Mouse (Mus musculus): ENCODE data around the gene Rac1.
"Not testable (repeated sequence)": the region's sequence is repeated elsewhere in the genome, so short reads cannot be mapped to it uniquely, and the experiment has no call there.

The Rac1 gene

DNA sequence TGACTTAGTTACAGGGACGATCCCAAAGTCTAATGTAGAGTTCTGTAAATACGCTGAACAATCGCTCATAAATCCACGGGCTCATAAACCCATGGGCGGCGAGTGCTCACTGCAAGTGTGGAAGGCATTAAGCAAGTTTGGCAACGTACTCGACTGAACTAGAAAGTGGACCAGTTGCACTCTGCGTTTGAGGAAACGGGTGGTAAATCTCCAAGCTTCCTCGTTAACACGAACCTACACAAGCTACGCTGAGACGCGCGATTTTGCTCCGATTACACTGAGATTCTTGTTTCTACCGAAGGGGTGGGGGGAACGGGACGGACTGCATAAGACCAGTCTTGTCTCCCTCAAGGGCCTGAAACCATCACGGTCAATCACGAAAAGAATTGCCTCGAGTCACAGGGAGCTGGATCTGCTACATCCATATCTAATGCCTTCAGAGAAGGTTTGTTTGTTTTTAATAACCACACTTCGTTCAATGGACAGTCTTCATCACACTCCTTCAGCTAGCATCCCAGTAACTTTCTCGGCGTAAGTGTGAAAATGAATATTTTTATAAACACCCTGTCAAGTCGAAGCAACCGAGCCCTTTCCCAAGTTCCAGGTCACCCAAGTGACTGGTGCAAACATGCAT lies 1.0 kb downstream of the Rac1 start:
- DNase-seq (ENCODE audit: low spot score in 2 of 2) = no peak

- DNase-seq (ENCODE audit: low spot score in 2 of 2) = no peak
Measured at GRCm38 (mm10) chr5:143525454-143526225, 2.2 kb downstream of the Rac1 start.

DNA sequence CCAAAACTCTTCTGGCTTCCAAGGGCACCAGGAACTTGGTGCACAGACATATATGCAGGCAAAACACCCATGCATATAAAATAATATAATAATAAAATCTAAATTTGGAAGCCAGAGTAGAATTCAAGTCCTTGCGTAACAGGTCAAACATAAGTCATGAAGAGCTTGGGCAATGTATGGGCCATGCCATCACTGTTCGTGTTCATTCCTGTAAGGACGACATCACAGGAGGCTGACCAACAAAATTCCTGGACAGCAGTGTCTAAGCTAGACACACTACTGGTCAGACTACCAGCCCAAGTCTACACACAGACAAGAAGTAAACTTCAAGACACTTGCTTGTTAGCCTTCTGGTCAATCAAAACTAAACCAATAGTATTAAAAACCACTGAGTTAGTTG lies 5.0 kb downstream of the Rac1 start:
- no peak for DNase-seq (ENCODE audit: low spot score in 2 of 2)

- no peak for DNase-seq (ENCODE audit: low spot score in 2 of 2)
Measured at GRCm38 (mm10) chr5:143520415-143520814, 7.4 kb downstream of the Rac1 start.

GRCm38 (mm10) chr5:143518045-143518591 lies 9.7 kb downstream of the Rac1 start:
- DNase-seq (ENCODE audit: low spot score in 2 of 2) = no peak

DNA sequence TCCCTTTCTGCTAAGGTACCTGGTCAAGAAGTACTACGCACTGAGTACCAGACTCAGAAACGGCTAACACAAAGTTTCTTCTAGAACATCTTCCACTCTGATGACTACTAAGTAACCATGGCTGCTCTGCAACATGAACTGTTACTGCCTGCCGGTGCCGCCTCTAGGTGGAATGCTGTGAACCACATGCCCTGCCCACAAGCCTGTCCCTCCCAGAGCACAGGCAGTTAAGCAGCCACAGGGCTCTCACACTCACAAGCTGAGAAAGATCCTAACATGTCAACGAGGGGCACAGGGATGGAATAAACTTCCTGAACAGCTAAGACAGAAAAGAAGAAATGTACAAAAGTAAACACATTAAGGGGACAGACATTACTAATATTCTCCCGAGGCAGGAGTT lies 10.4 kb downstream of the Rac1 start:
- no peak for DNase-seq (ENCODE audit: low spot score in 2 of 2)

DNA sequence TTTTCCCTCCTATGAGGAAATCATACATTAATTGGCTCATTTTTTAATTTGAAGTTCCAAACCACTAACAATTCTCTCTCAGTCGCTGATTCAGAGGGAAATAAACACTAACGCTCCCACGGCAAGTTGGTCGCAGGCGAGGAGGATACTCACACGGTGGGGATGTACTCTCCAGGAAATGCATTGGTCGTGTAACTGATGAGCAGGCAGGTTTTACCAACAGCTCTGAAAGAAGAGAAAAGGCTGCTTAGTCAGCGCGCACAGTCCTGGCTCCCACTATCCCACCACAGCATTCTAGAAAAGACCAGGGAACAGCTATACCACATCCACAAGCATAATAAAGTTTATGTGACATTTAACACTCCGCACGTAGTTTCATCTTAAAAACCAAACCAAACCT lies 10.8 kb downstream of the Rac1 start:
- no peak for DNase-seq (ENCODE audit: low spot score in 2 of 2)

DNA sequence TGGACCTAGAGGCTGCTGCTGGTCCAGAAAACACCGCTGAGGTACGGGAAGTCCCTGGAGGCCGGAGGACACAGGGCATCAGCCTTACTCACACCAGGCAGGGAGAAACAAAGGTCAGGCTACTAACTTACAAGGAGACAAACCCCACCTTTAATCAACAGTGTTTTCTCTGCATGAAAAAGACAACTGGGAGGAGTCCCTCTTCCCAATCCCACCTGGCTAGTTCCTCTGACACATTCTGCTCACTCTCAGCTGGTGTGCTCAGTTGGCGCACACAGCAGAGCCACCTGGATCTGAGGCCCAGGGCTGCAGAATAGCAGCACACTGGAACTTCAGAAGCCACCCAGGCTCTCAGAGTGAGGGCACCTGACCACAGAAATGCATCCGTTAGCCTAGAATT lies 13.0 kb downstream of the Rac1 start:
- no peak for DNase-seq (ENCODE audit: low spot score in 2 of 2)

DNA sequence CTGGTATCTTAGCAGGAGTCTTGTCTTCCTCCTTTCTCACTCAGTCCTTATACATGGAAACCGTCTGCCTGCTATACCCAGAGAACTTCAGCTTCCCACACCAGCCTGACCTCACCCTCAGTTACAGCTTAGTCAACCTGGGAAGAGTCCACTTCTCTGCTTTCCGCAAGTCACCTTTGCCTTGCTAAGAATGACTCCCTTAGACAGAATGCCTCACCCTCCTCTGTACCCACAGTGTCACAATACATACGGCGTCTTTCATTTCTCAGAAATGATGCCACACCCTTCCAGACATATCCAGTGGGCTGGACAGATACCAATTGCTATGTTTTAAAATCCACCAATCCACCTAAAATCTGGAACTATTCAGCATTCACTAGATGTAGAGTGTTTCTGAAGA lies 15.5 kb downstream of the Rac1 start:
- no peak for DNase-seq (ENCODE audit: low spot score in 2 of 2)

- no peak for DNase-seq (ENCODE audit: low spot score in 2 of 2)
Measured at GRCm38 (mm10) chr5:143511577-143511976, 16.3 kb downstream of the Rac1 start.

- DNase-seq (ENCODE audit: low spot score in 2 of 2) = no peak
Measured at GRCm38 (mm10) chr5:143509737-143510136, 18.1 kb downstream of the Rac1 start.

GRCm38 (mm10) chr5:143509294-143509693 lies 18.5 kb downstream of the Rac1 start:
- no peak for DNase-seq (ENCODE audit: low spot score in 2 of 2)

DNA sequence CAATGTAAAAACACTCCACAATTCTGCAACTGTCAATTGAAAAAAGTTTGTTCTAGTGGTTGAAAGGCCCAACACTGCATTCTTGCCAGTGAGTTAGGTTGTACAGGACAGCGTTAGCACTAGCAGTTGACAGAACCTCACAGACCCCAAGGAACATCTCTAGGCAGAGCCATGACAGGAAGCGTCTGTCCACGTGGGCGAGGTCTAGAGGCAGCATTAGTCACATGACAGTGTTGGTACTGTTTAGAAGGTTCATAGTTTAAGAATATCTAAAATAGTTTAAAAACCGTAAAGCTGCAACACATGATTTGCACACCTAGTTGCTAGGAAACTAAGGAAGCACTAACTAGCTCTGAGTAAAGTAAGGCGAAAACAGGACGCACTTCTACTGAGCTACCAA lies 22.3 kb downstream of the Rac1 start:
- no peak for DNase-seq (ENCODE audit: low spot score in 2 of 2)

GRCm38 (mm10) chr5:143505056-143505455 lies 22.8 kb downstream of the Rac1 start:
- no peak for DNase-seq (ENCODE audit: low spot score in 2 of 2)

DNA sequence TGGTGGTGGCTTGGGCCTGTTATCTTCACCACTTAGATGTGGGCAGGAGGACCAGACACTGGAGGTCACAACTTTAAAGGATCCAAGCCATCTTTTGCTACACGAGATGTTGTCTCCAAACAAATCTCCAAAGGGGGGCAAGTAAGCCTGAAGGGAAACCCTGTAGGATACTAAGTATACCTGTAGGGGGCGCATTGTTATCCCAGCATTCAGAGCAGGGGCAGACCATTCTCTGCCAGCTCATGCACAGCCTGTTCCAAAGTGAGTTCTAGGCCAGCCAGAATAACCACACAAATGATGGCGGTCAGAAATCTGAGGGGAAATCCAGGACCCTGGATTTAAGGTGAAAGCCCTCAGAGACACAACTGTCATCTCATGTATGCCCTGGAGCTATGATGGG lies 23.4 kb downstream of the Rac1 start:
- no peak for DNase-seq (ENCODE audit: low spot score in 2 of 2)

GRCm38 (mm10) chr5:143503740-143504139 lies 24.1 kb downstream of the Rac1 start:
- no peak for DNase-seq (ENCODE audit: low spot score in 2 of 2)

GRCm38 (mm10) chr5:143502899-143503557 lies 24.8 kb downstream of the Rac1 start:
- no peak for DNase-seq (ENCODE audit: low spot score in 2 of 2)

- no peak for DNase-seq (ENCODE audit: low spot score in 2 of 2)
Measured at GRCm38 (mm10) chr5:143501649-143502048, 26.2 kb downstream of the Rac1 start.

- no peak for DNase-seq (ENCODE audit: low spot score in 2 of 2)
Measured at GRCm38 (mm10) chr5:143501140-143501539, 26.7 kb downstream of the Rac1 start.

GRCm38 (mm10) chr5:143500711-143501110 lies 27.1 kb downstream of the Rac1 start:
- not testable (repeated sequence) for DNase-seq (ENCODE audit: low spot score in 2 of 2)

GRCm38 (mm10) chr5:143499686-143500085 lies 28.1 kb downstream of the Rac1 start:
- DNase-seq (ENCODE audit: low spot score in 2 of 2) = no peak

DNA sequence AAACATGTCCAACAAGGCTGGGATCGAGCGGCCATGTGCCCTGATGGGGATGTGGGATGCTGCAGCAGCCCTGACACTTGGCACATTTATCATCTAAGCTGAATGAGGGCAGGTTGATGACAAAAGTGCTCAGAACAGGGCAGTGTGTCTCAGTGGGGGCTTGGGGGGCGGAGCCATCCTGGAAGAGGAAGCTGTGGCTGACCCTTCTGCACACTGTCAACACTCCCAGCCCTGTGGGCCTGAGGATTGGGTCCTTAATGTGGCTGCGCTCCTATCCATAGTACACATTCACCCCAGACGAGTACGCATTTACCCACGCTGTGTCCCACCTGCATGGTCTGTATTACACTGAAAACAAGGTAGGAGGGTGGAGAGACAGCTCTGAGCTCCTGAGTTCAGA lies 28.6 kb downstream of the Rac1 start:
- no peak for DNase-seq (ENCODE audit: low spot score in 2 of 2)

GRCm38 (mm10) chr5:143497451-143497850 lies 30.4 kb downstream of the Rac1 start:
- DNase-seq (ENCODE audit: low spot score in 2 of 2) = no peak
